Mouse (Mus musculus): ENCODE results near the gene 1700001K19Rik. TPM values are rescaled to one million over a fixed set of nuclear protein-coding genes. Genes with fewer than 3 reads are reported as not detected.
"Not testable (repeated sequence)": the region's sequence is repeated elsewhere in the genome, so short reads cannot be mapped to it uniquely, and the experiment has no call there.

Gene 1700001K19Rik
- polyA plus RNA-seq, 1 experiment from 2014 or later, result not detected

DNA sequence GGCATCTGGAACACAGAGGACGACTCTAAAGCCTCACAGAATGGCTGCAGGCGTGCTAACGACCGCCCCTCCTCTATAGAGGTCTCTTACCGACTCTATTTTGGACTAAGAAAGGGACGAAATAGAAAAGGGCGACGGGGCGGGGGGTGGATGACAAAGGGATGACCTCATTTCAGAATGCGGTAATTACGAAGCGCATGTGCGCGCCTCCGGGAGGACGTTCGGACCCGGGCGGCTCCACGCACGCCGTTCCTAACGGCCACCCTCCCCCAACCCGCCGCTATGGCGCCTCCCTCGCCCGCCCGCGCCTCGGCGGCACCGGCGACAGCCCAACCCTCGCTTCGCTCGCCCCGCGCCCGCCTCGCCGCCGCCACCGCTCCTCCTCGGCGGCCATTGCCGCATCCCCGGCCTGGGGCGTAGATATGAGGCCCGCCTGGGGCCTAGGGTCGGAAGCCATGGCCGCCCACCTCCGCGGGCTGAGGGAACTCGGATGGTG lies 13.3 kb upstream of the 1700001K19Rik start:
- ATAC-seq (ENCODE audit: extremely low read depth, insufficient number of reproducible peaks, low FRiP score, low TSS enrichment), result peak; percentile 54; the same call in 1 of the 2 replicates
- Histone ChIP-seq H3K27ac (replicated peaks) (peak overlapping the region; percentile 98), H3K4me2 (peak overlapping the region; percentile 76), H3K4me3 (peak overlapping the region; percentile 100), H3K36me3 (peaks cover 34% of the 10 kb centered on the region), H3K9ac (peak overlapping the region; percentile 100), H3K27me3 (replicated peaks) (no peaks in the 10 kb centered on the region), H3K4me1 (peaks cover 48% of the 10 kb centered on the region), H3K9me3 (no peaks in the 10 kb centered on the region)
- WGBS, result under 1% methylated on average over 55 of the region's 55 CpGs

DNA sequence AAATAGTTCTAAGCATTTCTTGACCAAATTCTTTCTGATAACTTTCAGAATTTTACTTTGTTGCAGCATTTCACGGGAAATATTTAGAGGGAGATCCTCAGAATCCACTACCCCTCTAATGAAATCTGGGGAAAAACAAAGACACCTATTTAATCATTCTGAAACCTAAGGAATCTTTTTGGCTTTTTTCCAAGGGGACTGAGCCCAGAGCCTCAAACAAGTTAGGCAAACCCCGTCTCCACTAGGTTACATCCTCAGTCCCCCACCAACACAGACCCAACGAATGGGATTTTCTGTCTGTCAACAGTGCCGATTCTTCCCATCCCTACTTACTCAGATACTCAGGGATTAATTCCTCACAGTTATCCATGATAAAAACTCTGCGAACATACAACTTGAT lies 11.0 kb upstream of the 1700001K19Rik start:
- 74% methylated on average over 5 of the region's 5 CpGs for WGBS
- H3K27ac ChIP-seq (replicated peaks); H3K4me2 ChIP-seq; H3K4me3 ChIP-seq; H3K27me3 ChIP-seq (replicated peaks); H3K9ac ChIP-seq; ATAC-seq (ENCODE audit: extremely low read depth, insufficient number of reproducible peaks, low FRiP score, low TSS enrichment); H3K9me3 ChIP-seq: not testable (repeated sequence)
- H3K4me1 ChIP-seq, result peaks cover 36% of the 10 kb centered on the region
- H3K36me3 ChIP-seq, result peaks cover 57% of the 10 kb centered on the region

DNA sequence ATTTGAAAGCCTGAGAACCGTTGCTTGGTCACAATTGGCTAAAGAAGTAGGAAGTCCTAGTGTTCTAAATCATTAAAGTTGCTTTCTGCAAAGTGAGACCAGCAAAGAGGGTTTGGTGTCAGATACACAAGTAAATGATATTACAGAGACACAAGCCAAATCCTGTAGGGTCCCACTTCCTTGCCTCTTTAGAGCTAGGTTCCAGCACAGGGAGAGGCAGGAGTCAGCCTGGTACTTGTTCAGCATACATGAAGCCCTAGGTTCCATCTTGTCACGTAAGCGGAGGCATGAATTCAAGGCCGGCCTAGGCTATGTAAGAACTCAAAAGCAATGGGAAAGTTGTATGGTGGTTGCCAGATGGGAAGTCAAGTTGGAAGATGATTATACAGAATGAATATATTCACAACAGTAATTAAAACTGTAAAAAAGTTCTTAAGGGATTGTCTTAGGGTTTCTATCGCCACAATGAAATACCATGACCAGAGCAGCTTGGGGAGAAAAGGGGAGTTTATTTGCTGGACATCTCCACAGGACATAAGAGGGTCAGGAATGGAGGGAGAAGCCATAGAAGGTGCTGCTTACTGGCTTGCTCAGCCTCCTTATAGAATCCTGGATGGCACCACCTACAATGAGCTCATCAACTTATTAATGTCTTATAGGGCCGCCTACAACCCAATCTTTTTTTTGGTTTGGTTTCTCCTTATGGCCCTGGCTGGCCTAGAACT lies 7.7 kb upstream of the 1700001K19Rik start:
- H3K9me3 ChIP-seq, result no peaks in the 10 kb centered on the region
- no peak overlapping the region for H3K27ac ChIP-seq (replicated peaks)
- no peak overlapping the region for H3K4me3 ChIP-seq
- peaks cover 39% of the 10 kb centered on the region for H3K4me1 ChIP-seq
- ATAC-seq (ENCODE audit: extremely low read depth, insufficient number of reproducible peaks, low FRiP score, low TSS enrichment), result no peak
- H3K4me2 ChIP-seq, result no peak overlapping the region
- WGBS, result 83% methylated on average over 6 of the region's 6 CpGs
- no peak overlapping the region for H3K9ac ChIP-seq
- peaks cover 72% of the 10 kb centered on the region for H3K36me3 ChIP-seq
- H3K27me3 ChIP-seq (replicated peaks), result no peaks in the 10 kb centered on the region

DNA sequence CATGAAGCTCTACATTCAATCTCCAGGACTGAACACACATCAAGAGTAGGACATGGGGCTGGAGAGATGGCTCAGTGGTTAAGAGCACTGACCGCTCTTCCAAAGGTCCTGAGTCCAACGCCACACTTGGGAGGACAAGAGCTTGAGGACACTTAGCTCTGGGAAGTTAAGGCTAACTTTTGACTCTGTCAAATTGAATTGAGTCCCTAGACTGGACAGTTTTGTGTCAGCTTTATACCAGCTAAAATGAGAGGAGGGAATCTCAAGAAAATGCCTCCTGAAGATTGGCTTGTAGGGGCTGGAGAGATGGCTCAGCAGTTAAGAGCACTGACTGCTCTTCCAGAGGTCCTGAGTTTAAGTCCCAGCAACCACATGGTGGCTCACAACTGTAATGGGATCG lies 6.5 kb upstream of the 1700001K19Rik start:
- Histone ChIP-seq H3K27ac (replicated peaks) (peak overlapping the region; percentile 93), H3K36me3 (peaks cover 64% of the 10 kb centered on the region), H3K4me1 (peaks cover 32% of the 10 kb centered on the region)
- WGBS, result 90% methylated on average over 3 of the region's 3 CpGs
- H3K9ac ChIP-seq; ATAC-seq (ENCODE audit: extremely low read depth, insufficient number of reproducible peaks, low FRiP score, low TSS enrichment); H3K27me3 ChIP-seq (replicated peaks); H3K4me3 ChIP-seq; H3K4me2 ChIP-seq; H3K9me3 ChIP-seq: not testable (repeated sequence)

DNA sequence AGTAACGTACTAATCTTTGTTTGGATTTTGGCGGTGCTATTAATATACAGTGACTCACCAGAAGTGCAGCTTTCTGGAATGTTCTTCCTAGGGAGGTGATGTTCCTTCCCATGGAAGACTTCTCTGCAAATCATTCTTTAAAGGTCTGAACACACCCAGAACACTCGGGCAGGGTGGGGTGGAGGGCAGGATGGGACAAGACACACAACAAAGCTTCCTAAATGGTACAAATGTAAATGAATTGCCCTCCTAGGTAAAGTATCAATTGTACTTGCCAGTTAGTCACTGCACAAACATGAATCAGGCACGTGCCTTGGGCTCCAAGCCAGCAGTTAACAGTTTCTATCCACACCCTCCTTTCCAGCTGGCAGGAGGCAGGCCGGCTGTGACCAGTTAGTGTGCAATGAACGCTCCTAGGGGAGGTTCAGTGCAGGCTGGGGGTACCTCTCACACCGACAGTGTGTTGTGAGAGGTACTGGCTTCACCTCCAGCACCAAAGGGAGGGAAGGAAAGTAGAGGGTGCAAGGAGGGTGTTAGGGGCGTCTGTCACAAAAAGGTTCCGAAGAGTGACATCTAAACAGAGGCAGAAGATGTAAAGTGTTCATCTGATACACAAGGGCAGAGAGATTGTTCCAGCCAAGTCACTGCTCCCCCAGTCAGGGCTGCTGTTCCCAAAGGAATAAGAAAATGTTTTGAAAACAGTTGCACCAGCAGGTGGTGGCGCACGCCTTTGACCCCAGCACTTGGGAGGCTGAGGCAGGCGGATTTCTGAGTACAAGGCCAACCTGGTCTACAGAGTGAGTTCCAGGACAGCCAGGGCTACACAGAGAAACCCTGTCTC lies 5.7 kb upstream of the 1700001K19Rik start:
- peaks cover 56% of the 10 kb centered on the region for H3K36me3 ChIP-seq
- peak; percentile 69; the same call in 1 of the 2 replicates for ATAC-seq (ENCODE audit: extremely low read depth, insufficient number of reproducible peaks, low FRiP score, low TSS enrichment)
- peak overlapping the region; percentile 93 for H3K27ac ChIP-seq (replicated peaks)
- no peak overlapping the region for H3K4me3 ChIP-seq
- H3K4me2 ChIP-seq, result peak overlapping the region; percentile 32
- no peaks in the 10 kb centered on the region for H3K9me3 ChIP-seq
- peaks cover 25% of the 10 kb centered on the region for H3K4me1 ChIP-seq
- WGBS, result 43% methylated on average over 12 of the region's 12 CpGs
- no peaks in the 10 kb centered on the region for H3K27me3 ChIP-seq (replicated peaks)
- H3K9ac ChIP-seq, result peak overlapping the region; percentile 33; the same call in 1 of the 2 replicates

DNA sequence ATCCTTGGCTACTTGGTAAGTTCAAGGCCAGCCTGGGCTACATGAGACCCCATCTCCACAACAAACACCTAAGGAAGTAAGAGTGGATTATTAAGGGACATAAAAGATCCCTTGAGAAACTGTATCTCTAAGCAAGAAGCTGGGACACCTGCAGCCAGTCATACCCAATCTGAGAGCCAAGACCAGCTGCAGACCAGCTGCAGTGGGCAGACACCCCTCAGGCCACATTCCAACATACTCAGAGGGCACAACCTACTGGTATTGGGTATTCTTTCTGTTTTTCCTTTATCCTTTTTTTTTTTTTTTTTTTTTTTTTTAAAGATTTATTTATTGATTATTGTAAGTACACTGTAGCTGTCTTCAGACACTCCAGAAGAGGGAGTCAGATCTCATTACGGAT lies 1.2 kb upstream of the 1700001K19Rik start:
- Histone ChIP-seq H3K36me3 (peaks cover 18% of the 10 kb centered on the region), H3K9me3 (no peaks in the 10 kb centered on the region), H3K9ac (no peak overlapping the region), H3K4me1 (peaks cover 28% of the 10 kb centered on the region), H3K27ac (replicated peaks) (no peak overlapping the region), H3K4me3 (no peak overlapping the region), H3K27me3 (replicated peaks) (no peaks in the 10 kb centered on the region), H3K4me2 (no peak overlapping the region)
- no peak for ATAC-seq (ENCODE audit: extremely low read depth, insufficient number of reproducible peaks, low FRiP score, low TSS enrichment)
- no CpG with 5 or more reads among the region's 1 CpGs for WGBS

DNA sequence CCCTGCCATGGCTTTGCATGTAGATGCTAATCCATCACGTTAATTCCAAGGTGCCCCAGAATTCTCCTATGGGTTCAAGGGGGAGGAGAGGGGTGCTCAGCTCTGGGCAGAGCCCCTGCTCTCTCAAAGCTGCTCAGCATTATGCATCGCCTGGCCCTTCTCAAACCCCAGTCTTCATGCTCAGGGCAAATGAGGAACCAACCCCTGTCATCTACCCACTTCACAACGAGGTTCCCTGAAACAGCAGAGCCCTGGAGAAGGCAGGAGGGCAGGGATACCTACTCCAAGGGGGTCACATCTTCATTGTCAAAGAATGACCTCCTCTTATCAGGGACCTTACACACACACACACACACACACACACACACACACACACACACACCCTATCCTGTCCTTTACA lies 541 bp downstream of the 1700001K19Rik start:
- peaks cover 13% of the 10 kb centered on the region for H3K4me1 ChIP-seq
- ATAC-seq (ENCODE audit: extremely low read depth, insufficient number of reproducible peaks, low FRiP score, low TSS enrichment), result no peak
- H3K4me2 ChIP-seq, result no peak overlapping the region
- 45% methylated on average over 3 of the region's 3 CpGs for WGBS
- no peaks in the 10 kb centered on the region for H3K27me3 ChIP-seq (replicated peaks)
- no peaks in the 10 kb centered on the region for H3K9me3 ChIP-seq
- no peak overlapping the region for H3K9ac ChIP-seq
- H3K36me3 ChIP-seq, result peaks cover 11% of the 10 kb centered on the region
- no peak overlapping the region for H3K27ac ChIP-seq (replicated peaks)
- H3K4me3 ChIP-seq, result no peak overlapping the region

DNA sequence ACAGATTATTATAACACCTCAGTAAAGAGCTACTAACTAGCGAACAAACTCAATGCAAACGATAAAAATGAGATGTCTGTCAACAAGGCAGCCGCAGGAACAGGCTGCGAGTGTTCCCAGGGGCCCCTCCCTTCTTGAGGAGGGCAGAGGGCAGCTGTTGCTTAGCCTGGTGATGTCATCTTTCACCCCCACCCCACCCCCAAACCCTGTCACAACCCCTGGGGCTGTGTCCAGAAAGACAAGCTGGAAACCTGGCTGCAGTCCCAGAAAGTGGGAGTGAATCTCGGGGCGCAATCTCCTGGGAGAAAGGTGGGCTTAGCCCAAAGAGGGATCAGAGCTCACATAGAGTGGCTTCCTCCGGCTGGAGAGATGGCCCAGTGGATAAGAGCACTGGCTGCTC lies 1.2 kb downstream of the 1700001K19Rik start:
- no peak overlapping the region for H3K4me2 ChIP-seq
- H3K9ac ChIP-seq, result no peak overlapping the region
- H3K27ac ChIP-seq (replicated peaks), result no peak overlapping the region
- no peak overlapping the region for H3K4me3 ChIP-seq
- ATAC-seq (ENCODE audit: extremely low read depth, insufficient number of reproducible peaks, low FRiP score, low TSS enrichment), result no peak
- WGBS, result 29% methylated on average over 7 of the region's 7 CpGs
- no peaks in the 10 kb centered on the region for H3K9me3 ChIP-seq
- H3K4me1 ChIP-seq, result peaks cover 13% of the 10 kb centered on the region
- peaks cover 4% of the 10 kb centered on the region; the same call in 1 of the 2 replicates for H3K36me3 ChIP-seq
- H3K27me3 ChIP-seq (replicated peaks), result no peaks in the 10 kb centered on the region

DNA sequence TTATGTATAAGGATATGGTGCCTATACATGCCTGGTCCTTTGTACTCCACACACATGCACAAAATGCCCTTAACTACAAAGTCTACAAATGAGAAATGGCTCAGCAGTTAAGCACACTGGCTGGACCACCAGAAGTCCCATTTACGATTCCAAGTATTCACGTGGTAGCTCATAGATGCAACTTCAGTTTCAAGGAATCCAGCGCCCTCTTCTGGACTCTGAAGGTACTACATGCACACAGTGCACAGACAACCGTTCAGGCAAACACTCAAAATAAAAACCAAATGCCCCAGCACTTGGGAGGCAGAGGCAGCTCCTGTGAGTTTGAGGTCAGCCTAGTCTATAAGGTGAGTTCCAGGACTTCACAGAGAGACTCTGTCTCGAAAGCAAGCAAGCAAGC lies 8.2 kb downstream of the 1700001K19Rik start:
- peaks cover 18% of the 10 kb centered on the region for H3K36me3 ChIP-seq
- no peaks in the 10 kb centered on the region for H3K4me1 ChIP-seq
- H3K9ac ChIP-seq, result no peak overlapping the region
- WGBS, result 49% methylated on average over 5 of the region's 5 CpGs
- no peak overlapping the region for H3K4me3 ChIP-seq
- no peak for ATAC-seq (ENCODE audit: extremely low read depth, insufficient number of reproducible peaks, low FRiP score, low TSS enrichment)
- H3K27me3 ChIP-seq (replicated peaks), result no peaks in the 10 kb centered on the region
- H3K4me2 ChIP-seq, result no peak overlapping the region
- H3K9me3 ChIP-seq, result no peaks in the 10 kb centered on the region
- H3K27ac ChIP-seq (replicated peaks), result no peak overlapping the region

DNA sequence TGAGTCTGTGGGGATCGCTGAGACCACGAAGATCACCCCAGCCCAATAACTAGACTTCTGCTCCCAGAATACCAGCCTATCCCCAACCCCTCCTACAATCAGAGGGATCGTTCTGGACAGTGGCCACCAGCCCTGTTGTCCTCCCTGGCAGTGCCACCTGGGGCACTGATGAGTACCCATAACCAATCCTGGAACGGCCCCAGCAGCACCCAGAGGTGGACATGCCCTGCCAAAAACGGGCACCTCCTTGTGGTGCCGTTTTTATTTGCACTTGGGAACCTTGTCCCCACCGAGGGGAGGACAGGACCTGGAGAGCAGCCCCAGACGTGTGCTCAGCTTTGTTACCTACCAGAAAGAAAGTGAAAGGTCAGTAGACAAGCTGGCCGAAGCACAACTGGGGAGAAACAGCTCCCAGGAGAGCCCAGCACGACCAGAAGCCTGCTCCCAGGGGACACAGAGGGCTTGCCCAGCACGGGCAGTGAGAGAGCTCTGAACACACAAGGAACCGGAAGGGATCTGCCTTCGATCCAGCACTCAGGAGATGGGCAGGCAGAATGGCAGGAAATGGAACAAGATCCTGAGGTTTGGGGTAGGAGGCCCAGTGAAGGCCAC lies 14.8 kb downstream of the 1700001K19Rik start:
- no peak overlapping the region for H3K4me2 ChIP-seq
- no peak overlapping the region for H3K4me3 ChIP-seq
- no peaks in the 10 kb centered on the region for H3K4me1 ChIP-seq
- no peak; the same call in 1 of the 2 replicates for ATAC-seq (ENCODE audit: extremely low read depth, insufficient number of reproducible peaks, low FRiP score, low TSS enrichment)
- peaks cover 85% of the 10 kb centered on the region for H3K36me3 ChIP-seq
- WGBS, result 86% methylated on average over 13 of the region's 13 CpGs
- no peak overlapping the region for H3K9ac ChIP-seq
- H3K27me3 ChIP-seq (replicated peaks), result no peaks in the 10 kb centered on the region
- no peak overlapping the region for H3K27ac ChIP-seq (replicated peaks)
- H3K9me3 ChIP-seq, result no peaks in the 10 kb centered on the region

DNA sequence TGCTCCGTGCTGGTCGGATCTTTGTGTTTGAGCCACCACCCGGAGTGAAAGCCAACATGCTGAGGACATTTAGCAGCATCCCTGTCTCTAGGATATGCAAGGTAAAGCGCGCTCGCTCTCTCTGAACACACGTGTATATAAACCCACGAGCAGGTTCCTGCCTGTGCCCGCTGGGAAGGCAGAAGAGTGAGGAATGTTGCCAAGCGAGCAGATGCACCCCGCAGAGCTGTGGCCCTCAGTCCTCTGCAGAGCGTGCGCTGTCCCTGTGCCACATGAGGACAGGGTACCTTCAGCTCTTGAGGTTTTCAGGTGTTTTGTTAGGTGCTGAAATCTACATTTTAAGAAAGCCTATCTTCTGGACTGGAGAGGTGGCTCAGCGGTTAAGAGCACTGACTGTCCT lies 20.7 kb downstream of the 1700001K19Rik start:
- no peak overlapping the region for H3K4me2 ChIP-seq
- H3K4me1 ChIP-seq, result no peaks in the 10 kb centered on the region
- no peaks in the 10 kb centered on the region for H3K9me3 ChIP-seq
- no peaks in the 10 kb centered on the region for H3K27me3 ChIP-seq (replicated peaks)
- ATAC-seq (ENCODE audit: extremely low read depth, insufficient number of reproducible peaks, low FRiP score, low TSS enrichment), result no peak
- H3K36me3 ChIP-seq, result peaks cover 100% of the 10 kb centered on the region
- no peak overlapping the region for H3K9ac ChIP-seq
- no peak overlapping the region for H3K27ac ChIP-seq (replicated peaks)
- 95% methylated on average over 14 of the region's 14 CpGs for WGBS
- H3K4me3 ChIP-seq, result no peak overlapping the region
